Mouse (Mus musculus) bone marrow macrophage, adult 2 months (primary cell): ENCODE measurements at regions not wholly inside any gene's neighbourhood (a gene's known extent, or its start where the extent isn't known, plus 50 kb on each side); places are given as distances from the start of the nearest gene placed in this dataset.

Experiments used
- CTCF ChIP-seq: IDR thresholded peaks from 2 replicates; pipeline ENCODE4 v1.5.1; 2012; ENCODE audit warnings: low read depth, mild to moderate bottlenecking, low read length, moderate library complexity
- POLR2A ChIP-seq: IDR thresholded peaks from 2 replicates; pipeline ENCODE4 v1.6.1; 2012; ENCODE audit warnings: mild to moderate bottlenecking, low read depth, low read length, borderline replicate concordance

GRCm38 (mm10) chr10:57037641-57038040 is 448.5 kb upstream of the Hsf2 start:
- TF ChIP-seq CTCF: no peak
- no peak for TF ChIP-seq POLR2A
